Comparison of ENCODE assay signal across 23 mouse cellular contexts in the genomic region with DNA sequence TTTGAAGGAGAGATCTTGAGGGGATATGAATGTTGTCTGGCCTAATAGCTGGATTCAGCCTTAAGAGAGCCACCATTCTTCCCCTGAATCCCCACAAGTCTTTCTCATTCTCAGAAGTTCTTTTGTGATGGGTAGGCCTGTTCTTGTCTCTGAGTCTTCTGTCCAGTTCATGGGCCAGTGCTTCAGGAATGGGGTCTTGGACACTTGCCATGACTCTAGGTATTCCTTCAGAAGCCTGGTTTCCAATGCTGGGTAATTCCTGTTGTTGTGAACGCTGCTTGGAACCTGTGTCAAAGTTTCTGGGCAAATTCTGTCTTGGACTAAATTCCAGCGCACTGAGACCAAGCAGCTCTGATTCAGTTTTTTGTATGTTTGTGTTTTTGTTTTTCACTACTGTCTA.
DNase-seq lines count a peak whose midpoint lies in the region; ATAC-seq and TF ChIP-seq lines count a peak whose summit lies in the region.
"Had no signal": no experiment of that assay in that cellular context is flagged by ENCODE, and none has a peak within 500 bp of the region (broad histone marks: within the 10 kb centered on the region; RNA-seq: fewer than 3 reads in every experiment).

No protein-coding gene starts in this region.

- H3K9ac ChIP-seq in intestine, embryonic 14.5 days (ENCODE audit: low read length) = no peak overlapping the region
- no peak overlapping the region for H3K9ac ChIP-seq in intestine, postnatal 0 days (ENCODE audit: low read depth, low read length)
- no peak overlapping the region for H3K9ac ChIP-seq in kidney, embryonic 15.5 days
- no peak overlapping the region for H3K9ac ChIP-seq in kidney, embryonic 16.5 days (replicated peaks; ENCODE audit: low read length)
- H3K9ac ChIP-seq: embryonic facial prominence, embryonic 12.5 days; forebrain, embryonic 13.5 days; forebrain, embryonic 15.5 days had no signal

- 0 out of 2 replicates have a peak, but pooled peaks cover 6% of the 10 kb centered on the region for H3K27me3 ChIP-seq in intestine, embryonic 14.5 days (replicated peaks; ENCODE audit: control insufficient read depth, insufficient read depth, low read length)
- no peaks in the 10 kb centered on the region for H3K27me3 ChIP-seq in intestine, postnatal 0 days (replicated peaks; ENCODE audit: control insufficient read depth, insufficient read depth, low read length)
- H3K27me3 ChIP-seq in kidney, embryonic 15.5 days = no peaks in the 10 kb centered on the region
- no peaks in the 10 kb centered on the region for H3K27me3 ChIP-seq in kidney, embryonic 16.5 days (ENCODE audit: insufficient read depth, low read length)
- H3K27me3 ChIP-seq: CH12.LX; embryonic facial prominence, embryonic 12.5 days; forebrain, embryonic 13.5 days; forebrain, embryonic 15.5 days had no signal

- H3K4me1 ChIP-seq in intestine, embryonic 14.5 days (replicated peaks; ENCODE audit: control insufficient read depth, insufficient read depth, low read length) = no peaks in the 10 kb centered on the region; the same call in 1 of the 2 replicates
- no peaks in the 10 kb centered on the region for H3K4me1 ChIP-seq in intestine, postnatal 0 days (replicated peaks; ENCODE audit: control insufficient read depth, insufficient read depth, low read length)
- peaks cover 5% of the 10 kb centered on the region; the same call in 1 of the 2 replicates for H3K4me1 ChIP-seq in kidney, embryonic 15.5 days
- no peaks in the 10 kb centered on the region for H3K4me1 ChIP-seq in kidney, embryonic 16.5 days (ENCODE audit: insufficient read depth, low read length)
- H3K4me1 ChIP-seq: embryonic facial prominence, embryonic 10.5 days; embryonic facial prominence, embryonic 12.5 days; forebrain, embryonic 13.5 days; forebrain, embryonic 15.5 days had no signal

- H3K27ac ChIP-seq in intestine, embryonic 14.5 days (ENCODE audit: low read depth) = no peak overlapping the region
- no peak overlapping the region for H3K27ac ChIP-seq in intestine, postnatal 0 days (ENCODE audit: low read depth, low read length)
- no peak overlapping the region for H3K27ac ChIP-seq in kidney, embryonic 15.5 days
- no peak overlapping the region for H3K27ac ChIP-seq in kidney, embryonic 16.5 days (ENCODE audit: low read length)
- H3K27ac ChIP-seq: embryonic facial prominence, embryonic 10.5 days; embryonic facial prominence, embryonic 12.5 days; forebrain, embryonic 13.5 days; forebrain, embryonic 15.5 days had no signal

- TF ChIP-seq CTCF in intestine, postnatal 0 days (IDR thresholded peaks at IDR 0.05; ENCODE audit: low read depth) = no peak

- ATAC-seq in intestine, embryonic 14.5 days (replicated peaks; ENCODE audit: low FRiP score, low TSS enrichment, low read depth) = no peak
- no peak for ATAC-seq in intestine, postnatal 0 days
- ATAC-seq in kidney, embryonic 15.5 days (replicated peaks; ENCODE audit: low FRiP score) = no peak
- ATAC-seq in kidney, embryonic 16.5 days (ENCODE audit: low FRiP score, low TSS enrichment) = no peak
- ATAC-seq: activated CD4-positive, CD25-positive, alpha-beta regulatory T cell, adult 4 months; CD4-positive, CD25-positive, alpha-beta regulatory T cell, adult 4 months; forebrain, embryonic 13.5 days; forebrain, embryonic 15.5 days had no signal

- no peak overlapping the region for H3K4me3 ChIP-seq in intestine, embryonic 14.5 days (ENCODE audit: low read depth, low read length)
- no peak overlapping the region for H3K4me3 ChIP-seq in intestine, postnatal 0 days (ENCODE audit: low read depth, low read length)
- no peak overlapping the region for H3K4me3 ChIP-seq in kidney, embryonic 15.5 days (replicated peaks)
- no peak overlapping the region for H3K4me3 ChIP-seq in kidney, embryonic 16.5 days (ENCODE audit: low read length)
- H3K4me3 ChIP-seq: embryonic facial prominence, embryonic 10.5 days; embryonic facial prominence, embryonic 12.5 days; forebrain, embryonic 13.5 days; forebrain, embryonic 15.5 days had no signal

- no peak overlapping the region for H3K4me2 ChIP-seq in intestine, embryonic 14.5 days (ENCODE audit: low read length)
- H3K4me2 ChIP-seq in intestine, postnatal 0 days (replicated peaks; ENCODE audit: low read depth) = no peak overlapping the region
- no peak overlapping the region for H3K4me2 ChIP-seq in kidney, embryonic 15.5 days
- H3K4me2 ChIP-seq in kidney, embryonic 16.5 days (replicated peaks; ENCODE audit: low read depth, low read length) = no peak overlapping the region
- H3K4me2 ChIP-seq: embryonic facial prominence, embryonic 12.5 days; forebrain, embryonic 13.5 days; forebrain, embryonic 15.5 days had no signal

- WGBS in intestine, embryonic 14.5 days = 89% methylated on average over 2 of the region's 2 CpGs
- WGBS in intestine, postnatal 0 days = 96% methylated on average over 2 of the region's 2 CpGs
- 85% methylated on average over 2 of the region's 2 CpGs for WGBS in kidney, embryonic 15.5 days
- WGBS in kidney, embryonic 16.5 days = 82% methylated on average over 2 of the region's 2 CpGs

- peak; percentile 25 for DNase-seq in intestine, embryonic 14.5 days (ENCODE audit: low spot score)
- peak; percentile 26 for DNase-seq in kidney, adult 9 months
- DNase-seq in kidney, postnatal 36 days = peak; percentile 34 to 49
- DNase-seq in gastrocnemius, postnatal 14 days = no peak
- DNase-seq: adrenal gland, adult 8-10 months; adrenal gland, postnatal 14 days; adrenal gland, postnatal 36 days; cerebellum, adult 11-12 months; cerebellum, adult 2 months; cerebellum, adult 9-10 months; cerebellum, postnatal 10 days; cerebellum, postnatal 25 days had no signal

- intact Hi-C loops in gastrocnemius, postnatal 14 days (cut with DNase I; ENCODE audit: low total_unique reads) = no loop called here

- H3K36me3 ChIP-seq in intestine, embryonic 14.5 days (ENCODE audit: control insufficient read depth, insufficient read depth, low read length) = no peaks in the 10 kb centered on the region
- no peaks in the 10 kb centered on the region for H3K36me3 ChIP-seq in intestine, postnatal 0 days (ENCODE audit: control insufficient read depth, insufficient read depth)
- no peaks in the 10 kb centered on the region for H3K36me3 ChIP-seq in kidney, embryonic 15.5 days
- no peaks in the 10 kb centered on the region for H3K36me3 ChIP-seq in kidney, embryonic 16.5 days (ENCODE audit: insufficient read depth, low read length)
- H3K36me3 ChIP-seq: embryonic facial prominence, embryonic 10.5 days; embryonic facial prominence, embryonic 12.5 days; forebrain, embryonic 15.5 days; G1E had no signal

- no peaks in the 10 kb centered on the region for H3K9me3 ChIP-seq in intestine, embryonic 14.5 days (ENCODE audit: control insufficient read depth, low read length)
- H3K9me3 ChIP-seq in intestine, postnatal 0 days (ENCODE audit: control insufficient read depth) = no peaks in the 10 kb centered on the region
- no peaks in the 10 kb centered on the region for H3K9me3 ChIP-seq in kidney, embryonic 15.5 days (replicated peaks)
- H3K9me3 ChIP-seq in kidney, embryonic 16.5 days (ENCODE audit: low read length) = peaks cover 3% of the 10 kb centered on the region; the same call in 1 of the 2 replicates
- H3K9me3 ChIP-seq: embryonic facial prominence, embryonic 12.5 days; forebrain, embryonic 13.5 days; forebrain, embryonic 15.5 days; G1E had no signal
